Mouse (Mus musculus): ENCODE data around the gene Cipc. TPM values are rescaled to one million over a fixed set of nuclear protein-coding genes. Genes with fewer than 3 reads are reported as not detected.
A peak's percentile ranks its signal among the peaks of the same experiment; 100 is the strongest.

Cipc gene
- total RNA-seq (2014; fragmentation: Nextera tagmentation) (89.5 and 104 TPM in 2 replicates), total RNA-seq (2017) (70.0 and 75.9 TPM in 2 replicates), polyA plus RNA-seq (2012) (35.5 and 42.7 TPM in 2 replicates)

GRCm38 (mm10) chr12:86946862-86947574, at the start of gene Cipc:
Gene Cipc, plus strand, starts transcription at chr12:86947043.
- Histone ChIP-seq H3K9me3 (replicated peaks) (no peaks in the 10 kb centered on the region), H3K4me3 (ENCODE audit: low read depth, low read length) (peak within 1 kb of the TSS; percentile 77), H3K36me3 (replicated peaks) (peaks cover 16% of the 10 kb centered on the region), H3K27me3 (ENCODE audit: insufficient read depth, low read length) (peaks cover 15% of the 10 kb centered on the region), H3K4me1 (ENCODE audit: insufficient read depth, low read depth, low read length) (peaks cover 65% of the 10 kb centered on the region)
- peak; percentile 81 for ATAC-seq (ENCODE audit: extremely low read depth, insufficient number of reproducible peaks, low FRiP score, poor library complexity, severe bottlenecking)
- 0 out of 2 replicates have a peak, but pooled peaks have one; percentile 68 for TF ChIP-seq POLR2AphosphoS5 (IDR thresholded peaks at IDR 0.05; ENCODE audit: insufficient replicate concordance, low read depth, low read length)
- no peak for TF ChIP-seq TAL1 (conservative IDR thresholded peaks at IDR 0.05; ENCODE audit: low read depth, low read length)
- DNase-seq (ENCODE audit: low spot score): peak; percentile 99

GRCm38 (mm10) chr12:86897769-86898273, 49.0 kb upstream of the Cipc start:
- H3K9me3 ChIP-seq (replicated peaks): no peaks in the 10 kb centered on the region
- no peak overlapping the region for H3K4me3 ChIP-seq (ENCODE audit: low read depth, low read length)
- DNase-seq (ENCODE audit: low spot score) (no peak), ATAC-seq (ENCODE audit: extremely low read depth, insufficient number of reproducible peaks, low FRiP score, poor library complexity, severe bottlenecking) (no peak)
- TF ChIP-seq GATA1 (IDR thresholded peaks at IDR 0.05; ENCODE audit: borderline replicate concordance, low read length) (no peak), GATA2 (IDR thresholded peaks at IDR 0.05; ENCODE audit: borderline replicate concordance, low read depth, low read length) (no peak), TAL1 (conservative IDR thresholded peaks at IDR 0.05; ENCODE audit: low read depth, low read length) (no peak), POLR2AphosphoS5 (IDR thresholded peaks at IDR 0.05; ENCODE audit: insufficient replicate concordance, low read depth, low read length) (no peak), CTCF (IDR thresholded peaks at IDR 0.05; ENCODE audit: low read depth, low read length) (no peak)
- peaks cover 65% of the 10 kb centered on the region for H3K4me1 ChIP-seq (ENCODE audit: insufficient read depth, low read depth, low read length)
- H3K36me3 ChIP-seq (replicated peaks): no peaks in the 10 kb centered on the region
- H3K27me3 ChIP-seq (ENCODE audit: insufficient read depth, low read length): no peaks in the 10 kb centered on the region

- no peak for TF ChIP-seq POLR2AphosphoS5 (IDR thresholded peaks at IDR 0.05; ENCODE audit: insufficient replicate concordance, low read depth, low read length)
- TF ChIP-seq GATA2 (IDR thresholded peaks at IDR 0.05; ENCODE audit: borderline replicate concordance, low read depth, low read length): no peak
- TF ChIP-seq GATA1 (IDR thresholded peaks at IDR 0.05; ENCODE audit: borderline replicate concordance, low read length): no peak
- no peak for TF ChIP-seq CTCF (IDR thresholded peaks at IDR 0.05; ENCODE audit: low read depth, low read length)
- TF ChIP-seq TAL1 (conservative IDR thresholded peaks at IDR 0.05; ENCODE audit: low read depth, low read length): no peak
- DNase-seq (ENCODE audit: low spot score) (no peak), ATAC-seq (ENCODE audit: extremely low read depth, insufficient number of reproducible peaks, low FRiP score, poor library complexity, severe bottlenecking) (no peak)
- Histone ChIP-seq H3K36me3 (replicated peaks) (no peaks in the 10 kb centered on the region), H3K27me3 (ENCODE audit: insufficient read depth, low read length) (no peaks in the 10 kb centered on the region), H3K4me3 (ENCODE audit: low read depth, low read length) (no peak overlapping the region), H3K4me1 (ENCODE audit: insufficient read depth, low read depth, low read length) (peaks cover 61% of the 10 kb centered on the region), H3K9me3 (replicated peaks) (no peaks in the 10 kb centered on the region)
Measured at GRCm38 (mm10) chr12:86898448-86898847, 48.4 kb upstream of the Cipc start.

GRCm38 (mm10) chr12:86899461-86900179, 47.2 kb upstream of the Cipc start:
- H3K4me3 ChIP-seq (ENCODE audit: low read depth, low read length): no peak overlapping the region
- H3K9me3 ChIP-seq (replicated peaks): no peaks in the 10 kb centered on the region
- no peak for TF ChIP-seq POLR2AphosphoS5 (IDR thresholded peaks at IDR 0.05; ENCODE audit: insufficient replicate concordance, low read depth, low read length)
- TF ChIP-seq TAL1 (conservative IDR thresholded peaks at IDR 0.05; ENCODE audit: low read depth, low read length): no peak
- TF ChIP-seq GATA1 (IDR thresholded peaks at IDR 0.05; ENCODE audit: borderline replicate concordance, low read length): no peak
- TF ChIP-seq CTCF (IDR thresholded peaks at IDR 0.05; ENCODE audit: low read depth, low read length): no peak
- TF ChIP-seq GATA2 (IDR thresholded peaks at IDR 0.05; ENCODE audit: borderline replicate concordance, low read depth, low read length): no peak
- H3K27me3 ChIP-seq (ENCODE audit: insufficient read depth, low read length): no peaks in the 10 kb centered on the region
- H3K4me1 ChIP-seq (ENCODE audit: insufficient read depth, low read depth, low read length): peaks cover 62% of the 10 kb centered on the region
- no peak for ATAC-seq (ENCODE audit: extremely low read depth, insufficient number of reproducible peaks, low FRiP score, poor library complexity, severe bottlenecking)
- no peak for DNase-seq (ENCODE audit: low spot score)
- H3K36me3 ChIP-seq (replicated peaks): no peaks in the 10 kb centered on the region

- no peaks in the 10 kb centered on the region for H3K36me3 ChIP-seq (replicated peaks)
- no peak overlapping the region for H3K4me3 ChIP-seq (ENCODE audit: low read depth, low read length)
- H3K9me3 ChIP-seq (replicated peaks): no peaks in the 10 kb centered on the region
- H3K27me3 ChIP-seq (ENCODE audit: insufficient read depth, low read length): no peaks in the 10 kb centered on the region
- no peak for ATAC-seq (ENCODE audit: extremely low read depth, insufficient number of reproducible peaks, low FRiP score, poor library complexity, severe bottlenecking)
- H3K4me1 ChIP-seq (ENCODE audit: insufficient read depth, low read depth, low read length): peaks cover 58% of the 10 kb centered on the region
- TF ChIP-seq GATA2 (IDR thresholded peaks at IDR 0.05; ENCODE audit: borderline replicate concordance, low read depth, low read length): no peak
- TF ChIP-seq TAL1 (conservative IDR thresholded peaks at IDR 0.05; ENCODE audit: low read depth, low read length): no peak
- no peak for TF ChIP-seq GATA1 (IDR thresholded peaks at IDR 0.05; ENCODE audit: borderline replicate concordance, low read length)
- TF ChIP-seq POLR2AphosphoS5 (IDR thresholded peaks at IDR 0.05; ENCODE audit: insufficient replicate concordance, low read depth, low read length): no peak
- TF ChIP-seq CTCF (IDR thresholded peaks at IDR 0.05; ENCODE audit: low read depth, low read length): no peak
- DNase-seq (ENCODE audit: low spot score): no peak
Measured at GRCm38 (mm10) chr12:86903828-86904806, 42.7 kb upstream of the Cipc start.
